In the genomic region with DNA sequence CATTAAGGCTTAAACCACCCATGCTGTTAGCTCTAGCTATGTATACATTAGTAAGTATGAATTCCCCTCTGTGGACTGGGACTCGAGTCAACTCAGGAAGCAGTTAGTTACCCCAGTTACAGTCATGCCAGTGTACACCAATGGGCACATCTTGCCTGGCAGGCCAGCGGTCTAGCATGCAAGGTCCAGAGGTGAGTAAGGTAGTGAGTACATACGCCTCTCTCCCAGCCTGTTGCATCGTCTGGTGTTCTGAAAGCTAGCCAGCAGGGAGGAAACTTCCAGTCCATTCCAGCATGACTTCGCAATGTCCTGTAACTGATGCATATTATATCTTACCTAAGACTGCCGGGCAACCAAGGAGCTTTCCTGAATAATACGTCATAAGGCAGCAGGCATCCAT, we compare ENCODE assay signal across 22 mouse cellular contexts.
"Had no signal": no experiment of that assay in that cellular context is flagged by ENCODE, and none has a peak within 500 bp of the region (broad histone marks: within the 10 kb centered on the region; RNA-seq: fewer than 3 reads in every experiment).

No protein-coding gene starts in this region.

- H3K4me1 ChIP-seq: liver, embryonic 15.5 days; lung, embryonic 15.5 days; megakaryocyte, embryonic 14.5 days; midbrain, embryonic 13.5 days; midbrain, embryonic 15.5 days; neural tube, embryonic 13.5 days; neural tube, embryonic 15.5 days; stomach, embryonic 15.5 days had no signal

- DNase-seq: liver, postnatal 0 days; lung, adult 2 months; lung, postnatal 14 days; lung, postnatal 36 days; retina, postnatal 1 day; right cerebral cortex, adult 18-20 months; right cerebral cortex, postnatal 25 days; right cerebral cortex, postnatal 4 days; thymus, adult 18-20 months; thymus, postnatal 14 days; thymus, postnatal 36 days had no signal

- H3K27me3 ChIP-seq: liver, embryonic 15.5 days; lung, embryonic 15.5 days; megakaryocyte, embryonic 14.5 days; midbrain, embryonic 13.5 days; midbrain, embryonic 15.5 days; neural tube, embryonic 13.5 days; neural tube, embryonic 15.5 days; stomach, embryonic 15.5 days had no signal

- H3K27ac ChIP-seq: liver, embryonic 15.5 days; lung, embryonic 15.5 days; macrophage; midbrain, embryonic 13.5 days; midbrain, embryonic 15.5 days; neural tube, embryonic 13.5 days; neural tube, embryonic 15.5 days; stomach, embryonic 15.5 days had no signal

- H3K4me3 ChIP-seq: liver, embryonic 15.5 days; lung, embryonic 15.5 days; megakaryocyte, embryonic 14.5 days; midbrain, embryonic 13.5 days; midbrain, embryonic 15.5 days; neural tube, embryonic 13.5 days; neural tube, embryonic 15.5 days; stomach, embryonic 15.5 days had no signal

- H3K9me3 ChIP-seq: liver, embryonic 15.5 days; lung, embryonic 15.5 days; megakaryocyte, embryonic 14.5 days; midbrain, embryonic 13.5 days; midbrain, embryonic 15.5 days; neural tube, embryonic 13.5 days; neural tube, embryonic 15.5 days; stomach, embryonic 15.5 days had no signal

- ATAC-seq: liver, postnatal 0 days; lung, postnatal 0 days; midbrain, embryonic 13.5 days; midbrain, embryonic 15.5 days had no signal

- H3K9ac ChIP-seq: liver, embryonic 15.5 days; liver, postnatal 0 days; lung, embryonic 15.5 days; midbrain, embryonic 13.5 days; midbrain, embryonic 15.5 days; neural tube, embryonic 13.5 days; neural tube, embryonic 15.5 days; stomach, embryonic 15.5 days had no signal

- H3K4me2 ChIP-seq: liver, embryonic 15.5 days; lung, embryonic 15.5 days; midbrain, embryonic 11.5 days; midbrain, embryonic 13.5 days; midbrain, embryonic 15.5 days; neural tube, embryonic 13.5 days; neural tube, embryonic 15.5 days; stomach, embryonic 15.5 days had no signal
